Mouse (Mus musculus): ENCODE results near the gene Sox1. TPM values are rescaled to one million over a fixed set of nuclear protein-coding genes. Genes with fewer than 3 reads are reported as not detected.
A peak's percentile ranks its signal among the peaks of the same experiment; 100 is the strongest.

Sox1 gene
- total and polyA plus RNA-seq, 2 experiments from 2014 or later = 2.6 to 16.8 TPM

GRCm38 (mm10) chr8:12431738-12432055 lies 36.6 kb downstream of the Sox1 start:
- 55% methylated on average over 6 of the region's 6 CpGs for WGBS
- Histone ChIP-seq H3K9me3 (ENCODE audit: low read length) (no peaks in the 10 kb centered on the region), H3K4me2 (ENCODE audit: low read depth, low read length, poor library complexity, severe bottlenecking) (no peak overlapping the region), H3K4me3 (ENCODE audit: low read depth, low read length) (no peak overlapping the region), H3K27ac (ENCODE audit: low read depth, low read length) (peak overlapping the region; percentile 55; the same call in 1 of the 2 replicates), H3K27me3 (ENCODE audit: insufficient read depth, low read length) (peaks cover 49% of the 10 kb centered on the region), H3K36me3 (ENCODE audit: insufficient read depth, low read length) (no peaks in the 10 kb centered on the region), H3K4me1 (ENCODE audit: insufficient read depth, low read length) (no peaks in the 10 kb centered on the region), H3K9ac (replicated peaks; ENCODE audit: low read length, poor library complexity, severe bottlenecking) (no peak overlapping the region)
- ATAC-seq (ENCODE audit: low FRiP score) = no peak
- DNase-seq (ENCODE audit: low spot score) = no peak
- no peak for TF ChIP-seq CTCF (IDR thresholded peaks at IDR 0.05)

DNA sequence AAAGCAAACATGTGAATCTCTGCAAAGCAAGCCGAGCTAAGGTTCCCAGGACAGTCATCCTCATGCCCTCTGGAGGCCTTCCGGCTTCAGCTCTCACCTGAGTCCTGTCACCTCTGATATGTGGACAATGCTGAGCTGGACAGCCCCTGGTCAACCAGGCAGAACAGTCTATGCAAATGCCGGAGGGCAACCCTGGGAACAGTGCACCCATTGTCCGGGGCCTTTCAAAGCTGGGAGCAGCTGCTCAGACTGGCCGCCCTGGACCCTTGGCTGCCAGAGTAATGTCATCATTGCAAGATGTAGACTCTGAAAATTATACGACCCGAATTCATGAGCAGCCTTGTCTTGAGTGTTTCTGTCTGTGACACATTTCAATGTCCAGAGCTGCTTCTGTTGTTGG lies 37.5 kb downstream of the Sox1 start:
- DNase-seq (ENCODE audit: low spot score) = peak; percentile 63
- H3K27me3 ChIP-seq (ENCODE audit: insufficient read depth, low read length) = peaks cover 42% of the 10 kb centered on the region
- no peak overlapping the region for H3K4me2 ChIP-seq (ENCODE audit: low read depth, low read length, poor library complexity, severe bottlenecking)
- ATAC-seq (ENCODE audit: low FRiP score) = peak; percentile 40; the same call in 1 of the 2 replicates
- 19% methylated on average over 7 of the region's 7 CpGs for WGBS
- no peaks in the 10 kb centered on the region for H3K36me3 ChIP-seq (ENCODE audit: insufficient read depth, low read length)
- TF ChIP-seq CTCF (IDR thresholded peaks at IDR 0.05) = no peak
- no peaks in the 10 kb centered on the region for H3K9me3 ChIP-seq (ENCODE audit: low read length)
- H3K27ac ChIP-seq (ENCODE audit: low read depth, low read length) = no peak overlapping the region
- H3K4me1 ChIP-seq (ENCODE audit: insufficient read depth, low read length) = no peaks in the 10 kb centered on the region
- no peak overlapping the region for H3K9ac ChIP-seq (replicated peaks; ENCODE audit: low read length, poor library complexity, severe bottlenecking)
- no peak overlapping the region for H3K4me3 ChIP-seq (ENCODE audit: low read depth, low read length)

- Histone ChIP-seq H3K9ac (replicated peaks; ENCODE audit: low read length, poor library complexity, severe bottlenecking) (no peak overlapping the region), H3K27me3 (ENCODE audit: insufficient read depth, low read length) (peaks cover 20% of the 10 kb centered on the region), H3K36me3 (ENCODE audit: insufficient read depth, low read length) (no peaks in the 10 kb centered on the region), H3K4me3 (ENCODE audit: low read depth, low read length) (no peak overlapping the region), H3K9me3 (ENCODE audit: low read length) (no peaks in the 10 kb centered on the region), H3K27ac (ENCODE audit: low read depth, low read length) (no peak overlapping the region), H3K4me1 (ENCODE audit: insufficient read depth, low read length) (no peaks in the 10 kb centered on the region), H3K4me2 (ENCODE audit: low read depth, low read length, poor library complexity, severe bottlenecking) (no peak overlapping the region)
- TF ChIP-seq CTCF (IDR thresholded peaks at IDR 0.05) = no peak
- ATAC-seq (ENCODE audit: low FRiP score) (no peak), DNase-seq (ENCODE audit: low spot score) (peak; percentile 53)
- WGBS = 51% methylated on average over 3 of the region's 3 CpGs
Measured at GRCm38 (mm10) chr8:12434771-12435170, 39.7 kb downstream of the Sox1 start.

- Histone ChIP-seq H3K9me3 (ENCODE audit: low read length) (no peaks in the 10 kb centered on the region), H3K36me3 (ENCODE audit: insufficient read depth, low read length) (no peaks in the 10 kb centered on the region), H3K27me3 (ENCODE audit: insufficient read depth, low read length) (0 out of 2 replicates have a peak, but pooled peaks cover 5% of the 10 kb centered on the region), H3K9ac (replicated peaks; ENCODE audit: low read length, poor library complexity, severe bottlenecking) (no peak overlapping the region), H3K4me1 (ENCODE audit: insufficient read depth, low read length) (no peaks in the 10 kb centered on the region), H3K4me3 (ENCODE audit: low read depth, low read length) (no peak overlapping the region), H3K4me2 (ENCODE audit: low read depth, low read length, poor library complexity, severe bottlenecking) (no peak overlapping the region), H3K27ac (ENCODE audit: low read depth, low read length) (no peak overlapping the region)
- DNase-seq (ENCODE audit: low spot score) = no peak
- no peak for ATAC-seq (ENCODE audit: low FRiP score)
- 90% methylated on average over 6 of the region's 6 CpGs for WGBS
- no peak for TF ChIP-seq CTCF (IDR thresholded peaks at IDR 0.05)
Measured at GRCm38 (mm10) chr8:12438021-12438420, 42.9 kb downstream of the Sox1 start.

DNA sequence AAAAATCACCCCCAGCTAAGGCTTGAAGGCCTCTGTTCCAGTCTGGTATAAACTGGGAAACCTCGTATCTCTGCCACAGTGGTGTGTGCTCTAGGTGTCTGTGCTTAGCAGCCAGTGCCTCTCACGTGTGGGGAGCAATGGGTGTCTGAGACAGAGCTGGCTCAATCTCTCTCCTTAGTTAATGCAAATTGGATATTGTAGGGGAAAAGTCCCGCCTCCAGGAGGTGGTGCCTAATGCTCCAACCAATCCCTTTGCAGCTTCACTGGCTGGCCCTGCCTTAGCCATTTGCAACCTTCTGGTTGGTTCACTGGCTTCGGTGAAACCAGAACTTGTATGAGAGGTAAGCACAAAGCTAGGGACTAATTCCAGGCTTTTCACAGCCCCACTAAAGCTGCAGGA lies 43.9 kb downstream of the Sox1 start:
- Histone ChIP-seq H3K36me3 (ENCODE audit: insufficient read depth, low read length) (no peaks in the 10 kb centered on the region), H3K27me3 (ENCODE audit: insufficient read depth, low read length) (0 out of 2 replicates have a peak, but pooled peaks cover under 1% of the 10 kb centered on the region), H3K9me3 (ENCODE audit: low read length) (no peaks in the 10 kb centered on the region), H3K9ac (replicated peaks; ENCODE audit: low read length, poor library complexity, severe bottlenecking) (no peak overlapping the region), H3K4me1 (ENCODE audit: insufficient read depth, low read length) (no peaks in the 10 kb centered on the region), H3K4me3 (ENCODE audit: low read depth, low read length) (no peak overlapping the region), H3K27ac (ENCODE audit: low read depth, low read length) (no peak overlapping the region), H3K4me2 (ENCODE audit: low read depth, low read length, poor library complexity, severe bottlenecking) (no peak overlapping the region)
- WGBS = 38% methylated on average over 4 of the region's 4 CpGs
- ATAC-seq (ENCODE audit: low FRiP score) (no peak), DNase-seq (ENCODE audit: low spot score) (peak; percentile 42)
- no peak for TF ChIP-seq CTCF (IDR thresholded peaks at IDR 0.05)

DNA sequence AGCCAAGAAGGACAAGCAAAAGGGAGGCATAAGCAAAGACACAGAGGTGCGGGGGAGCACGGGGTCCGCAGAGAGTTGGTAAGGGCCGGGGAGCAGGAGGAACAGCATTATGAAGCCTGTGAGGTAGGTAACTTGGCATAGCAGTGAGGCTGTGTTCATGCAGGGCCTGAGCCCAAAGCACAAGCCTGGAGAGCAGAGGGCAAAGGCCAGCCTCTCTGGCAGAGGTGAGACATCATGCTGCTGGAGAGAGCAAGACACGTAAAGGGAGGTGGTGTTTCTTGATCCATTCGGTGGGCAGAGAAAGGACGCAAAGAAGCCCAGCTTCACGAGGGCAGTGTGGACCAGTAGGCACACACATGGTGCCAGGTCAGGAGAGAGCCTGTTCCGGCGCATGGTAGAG lies 44.8 kb downstream of the Sox1 start:
- 93% methylated on average over 10 of the region's 10 CpGs for WGBS
- TF ChIP-seq CTCF (IDR thresholded peaks at IDR 0.05) = no peak
- no peaks in the 10 kb centered on the region for H3K4me1 ChIP-seq (ENCODE audit: insufficient read depth, low read length)

More for the DNA sequence above, 44.8 kb downstream of the Sox1 start:
- Histone ChIP-seq H3K9ac (replicated peaks; ENCODE audit: low read length, poor library complexity, severe bottlenecking) (no peak overlapping the region), H3K36me3 (ENCODE audit: insufficient read depth, low read length) (no peaks in the 10 kb centered on the region), H3K9me3 (ENCODE audit: low read length) (no peaks in the 10 kb centered on the region), H3K27me3 (ENCODE audit: insufficient read depth, low read length) (no peaks in the 10 kb centered on the region), H3K4me2 (ENCODE audit: low read depth, low read length, poor library complexity, severe bottlenecking) (no peak overlapping the region), H3K4me3 (ENCODE audit: low read depth, low read length) (no peak overlapping the region), H3K27ac (ENCODE audit: low read depth, low read length) (no peak overlapping the region)
- ATAC-seq (ENCODE audit: low FRiP score) = no peak
- DNase-seq (ENCODE audit: low spot score) = no peak
